Mouse (Mus musculus) right cerebral cortex, postnatal 36 days (tissue): ENCODE results near the gene Tha1.

Experiments used
- DNase-seq, 2 experiments: peaks; one replicate each; pipeline ENCODE4 v3.0.0; 2022; ENCODE audit warnings: low spot score in 2 of 2, mixed read lengths in 1 of 2

Gene Tha1

DNA sequence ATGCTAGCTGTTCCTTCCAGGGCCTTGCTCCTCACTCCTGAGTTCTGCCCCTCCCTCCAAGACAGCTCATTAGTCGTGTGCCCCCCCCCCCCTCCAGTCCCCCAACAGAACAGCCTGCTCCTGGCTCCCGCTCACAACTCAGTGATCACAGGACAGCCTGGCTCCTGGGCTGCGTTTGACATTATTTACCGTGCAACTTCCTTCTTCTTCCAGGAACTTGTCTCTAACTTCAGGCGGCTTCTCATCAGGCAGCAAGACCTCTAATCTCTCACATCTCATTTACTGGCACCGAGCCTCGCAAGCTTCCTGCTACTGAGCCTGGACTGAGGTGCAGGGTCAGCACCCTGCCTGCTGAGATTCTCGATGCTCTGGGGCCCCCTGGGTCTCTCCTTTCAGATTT, 8.5 kb upstream of the Tha1 start:
- no peak for DNase-seq

DNA sequence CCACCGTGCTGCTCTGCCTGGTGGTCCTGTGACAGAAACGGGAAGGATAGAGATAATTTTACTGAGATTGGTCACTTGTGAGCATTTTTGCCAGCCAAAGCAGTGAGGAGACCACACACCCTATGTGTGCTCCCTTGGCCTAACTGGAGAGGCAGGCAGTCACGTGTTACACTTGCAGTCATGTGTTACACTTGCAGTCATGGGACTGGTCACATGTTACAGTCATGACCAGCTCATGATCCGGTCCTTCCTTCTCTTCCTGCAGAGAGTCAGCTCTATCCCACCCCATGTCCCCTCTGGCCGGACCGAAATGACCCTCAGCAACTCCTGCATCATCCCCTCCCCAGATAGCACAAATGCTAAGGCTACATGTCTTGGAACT, 7.7 kb upstream of the Tha1 start:
- DNase-seq: no peak

- DNase-seq: no peak
Measured at GRCm38 (mm10) chr11:117880336-117880976, 7.2 kb upstream of the Tha1 start.

- no peak for DNase-seq
Measured at GRCm38 (mm10) chr11:117879676-117880075, 6.4 kb upstream of the Tha1 start.

GRCm38 (mm10) chr11:117878892-117879291, 5.6 kb upstream of the Tha1 start:
- no peak for DNase-seq

GRCm38 (mm10) chr11:117877917-117878745, 4.8 kb upstream of the Tha1 start:
- DNase-seq: no peak

DNA sequence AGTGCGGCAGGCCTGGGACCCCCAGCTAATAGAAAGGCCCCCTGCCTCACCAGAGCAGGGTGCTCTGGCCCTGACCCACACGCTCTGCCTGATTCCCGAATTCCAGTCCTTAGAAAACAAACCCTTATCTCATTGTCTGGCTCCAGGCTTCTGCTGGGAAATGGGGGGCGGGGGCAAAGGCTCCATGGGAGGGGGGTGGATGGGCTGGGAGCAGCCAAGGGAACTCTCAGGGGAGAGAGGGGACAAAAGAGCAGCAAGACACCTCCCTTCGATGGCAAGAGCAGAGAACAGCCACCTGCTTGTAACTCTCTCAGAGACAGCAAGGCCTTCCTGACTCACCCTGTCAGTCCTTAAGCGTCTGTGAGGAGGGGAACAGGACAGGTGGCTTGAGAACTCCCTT, 2.4 kb upstream of the Tha1 start:
- no peak for DNase-seq

DNA sequence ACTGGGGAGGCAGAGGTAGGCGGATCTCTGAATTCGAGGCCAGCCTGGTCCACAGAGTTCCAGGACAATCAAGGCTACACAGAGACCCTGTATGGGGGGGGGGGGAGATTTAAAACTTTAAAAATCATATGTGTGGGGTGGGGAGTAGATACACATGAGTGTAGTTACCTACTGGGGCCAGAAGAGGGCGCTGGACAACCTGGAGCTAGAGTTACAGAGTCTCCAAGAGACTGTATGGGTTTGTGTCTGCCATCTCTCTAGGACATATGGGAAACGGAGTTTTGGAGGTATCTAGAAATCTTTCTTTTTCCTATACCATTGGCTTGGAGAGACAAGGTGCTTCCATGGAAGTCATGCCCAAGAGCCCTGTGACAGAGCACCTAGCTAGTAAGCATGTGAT, 1.1 kb upstream of the Tha1 start:
- DNase-seq: no peak

GRCm38 (mm10) chr11:117871911-117872584, 1.2 kb downstream of the Tha1 start:
- no peak for DNase-seq

- no peak for DNase-seq
Measured at GRCm38 (mm10) chr11:117871376-117871775, 1.9 kb downstream of the Tha1 start.

GRCm38 (mm10) chr11:117870688-117871365, 2.5 kb downstream of the Tha1 start:
- DNase-seq: peak; percentile 55

GRCm38 (mm10) chr11:117865988-117866387, 7.3 kb downstream of the Tha1 start:
- DNase-seq: no peak

- DNase-seq: no peak
Measured at GRCm38 (mm10) chr11:117864805-117865204, 8.5 kb downstream of the Tha1 start.

DNA sequence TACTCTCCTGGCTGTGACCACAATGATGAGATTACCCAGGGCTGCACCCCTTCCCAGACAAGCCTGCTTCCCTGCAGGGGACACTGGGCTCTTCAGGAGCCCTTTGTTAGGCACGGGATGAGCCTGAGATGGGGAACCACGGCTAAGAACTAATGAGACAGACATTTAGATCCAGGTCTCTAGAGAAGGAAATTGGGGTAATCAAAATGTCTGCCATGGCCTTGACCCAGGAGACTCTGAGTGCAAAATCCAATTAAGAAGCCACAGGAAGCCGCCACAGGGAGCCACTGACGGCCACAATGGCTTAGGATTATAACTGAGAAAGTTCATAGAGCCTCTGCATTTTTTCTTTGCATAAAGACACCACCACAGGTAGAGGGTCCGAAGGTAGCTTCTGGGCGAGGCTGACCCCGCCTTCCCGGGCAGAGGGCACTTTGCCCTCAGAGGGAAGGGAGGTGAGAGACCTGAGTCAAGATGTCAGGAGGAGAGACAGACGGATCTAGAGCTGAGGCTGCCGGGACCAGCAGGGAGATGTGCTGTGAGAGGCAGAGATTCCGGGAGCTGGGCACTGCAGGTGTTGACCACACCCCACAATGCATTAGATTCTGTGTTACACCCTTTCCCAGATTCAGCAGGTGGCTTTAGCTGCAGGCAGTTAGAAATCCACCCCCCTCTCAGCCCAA, 10.0 kb downstream of the Tha1 start:
- no peak for DNase-seq

DNA sequence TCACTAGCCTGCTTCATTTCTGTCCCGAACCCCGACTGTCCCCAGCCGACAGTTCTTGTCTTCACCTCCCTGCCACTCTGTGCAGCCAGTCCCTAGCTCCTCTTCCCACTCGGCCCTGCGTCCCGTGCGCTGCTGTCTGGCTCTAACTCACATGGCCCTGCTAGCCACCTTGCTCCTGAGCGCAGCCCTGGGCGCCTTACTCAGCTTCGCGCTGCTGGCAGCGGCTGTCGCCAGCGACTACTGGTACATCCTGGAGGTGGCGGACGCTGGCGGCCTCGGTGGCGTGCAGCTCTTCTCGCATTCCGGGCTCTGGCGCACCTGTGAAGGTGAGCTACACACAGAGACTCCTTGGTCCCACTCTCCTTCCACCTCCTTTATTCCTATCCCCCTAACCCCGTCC, 12.7 kb downstream of the Tha1 start, which contains the start of gene Tmem235:
Tmem235 (plus strand) TSS at position 152 of the 400 bp plus-strand sequence.
- no peak for DNase-seq

DNA sequence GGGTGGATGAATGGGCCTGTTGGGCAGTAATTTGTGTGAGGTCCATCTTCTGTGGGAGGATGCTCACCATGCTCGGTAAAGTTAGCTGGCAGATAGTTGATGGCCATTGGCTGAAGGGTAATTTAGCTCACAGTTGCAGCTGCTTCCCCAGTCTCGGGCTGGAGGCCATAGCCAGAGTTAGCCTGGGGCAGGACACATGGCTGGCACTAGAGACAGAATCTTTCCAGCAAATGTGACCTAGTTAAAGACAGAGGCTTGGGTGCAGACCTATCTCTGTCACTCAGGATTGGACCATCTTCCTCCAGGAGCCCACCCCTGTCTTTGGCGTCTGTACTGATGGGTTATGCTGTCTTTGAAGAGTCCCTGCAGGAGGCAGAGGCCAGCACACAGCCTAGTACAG, 14.9 kb downstream of the Tha1 start:
- DNase-seq: no peak

GRCm38 (mm10) chr11:117857462-117857861, 15.8 kb downstream of the Tha1 start:
- no peak for DNase-seq

DNA sequence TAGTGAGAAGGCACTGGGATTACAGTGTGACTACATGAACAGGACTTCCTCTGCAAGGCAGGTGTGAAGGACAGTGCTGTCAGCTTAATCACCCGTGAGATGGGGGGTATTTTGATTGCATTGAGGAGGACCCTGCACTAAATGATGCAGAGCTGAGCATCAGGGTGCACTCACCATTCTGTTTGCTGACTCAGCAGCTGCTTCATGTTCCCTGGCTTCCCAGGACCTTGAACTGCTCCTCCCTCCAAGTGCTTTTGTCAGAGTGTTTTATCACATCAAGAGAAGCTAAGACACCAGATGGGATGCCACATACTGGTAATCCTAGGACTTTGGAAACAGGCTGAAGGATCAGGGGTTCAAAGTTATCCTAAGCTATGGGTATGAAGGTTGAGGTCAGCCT, 17.3 kb downstream of the Tha1 start:
- no peak for DNase-seq

GRCm38 (mm10) chr11:117855360-117855759, 17.9 kb downstream of the Tha1 start:
- no peak for DNase-seq

DNA sequence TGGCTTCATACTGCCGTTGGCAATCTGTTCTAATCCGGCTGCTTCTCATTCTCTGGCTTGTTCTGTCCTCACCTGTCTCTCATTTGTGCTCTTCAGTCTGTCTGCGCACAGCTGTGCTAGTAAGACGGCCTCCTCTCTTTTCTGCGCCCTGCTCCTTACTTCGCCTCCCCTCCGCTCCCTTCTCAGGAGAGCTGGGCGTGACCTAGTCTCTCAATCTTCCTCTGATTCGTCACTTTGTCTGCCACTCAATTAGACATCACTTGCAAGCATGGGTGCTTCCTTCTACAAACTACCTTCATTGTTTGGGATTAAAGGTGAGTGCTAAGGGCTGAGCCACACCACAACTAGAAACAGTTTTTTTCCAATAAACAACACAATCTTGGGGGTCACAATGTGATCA, 19.0 kb downstream of the Tha1 start:
- DNase-seq: no peak

DNA sequence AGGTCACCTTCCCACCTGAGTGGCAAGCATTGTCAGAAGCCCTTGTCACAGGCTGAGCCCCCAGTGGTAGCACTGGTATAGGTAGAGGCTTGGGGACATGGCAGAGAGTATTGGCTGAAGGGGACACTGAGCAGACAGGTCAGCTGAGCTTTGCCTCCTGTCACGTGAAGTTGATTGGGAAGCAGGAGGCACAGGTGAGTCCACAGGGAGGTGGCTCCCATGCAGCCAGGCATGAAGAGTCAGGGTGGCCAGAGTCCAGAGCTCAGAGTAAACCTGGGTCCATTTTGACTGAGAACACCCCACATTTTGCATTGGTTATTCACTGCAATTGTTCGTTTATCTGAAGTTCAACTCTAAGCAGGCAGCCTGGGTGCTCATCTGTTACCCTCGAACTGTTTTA, 20.4 kb downstream of the Tha1 start:
- no peak for DNase-seq
